Mouse (Mus musculus) G1E (cell line): ENCODE data around the gene Ddx25.

Experiments
- CTCF ChIP-seq: IDR thresholded peaks from 2 replicates; pipeline ENCODE4 v1.5.1; 2012; ENCODE audit warnings: low read depth, low read length, inconsistent platforms, mixed read lengths
- GATA1 ChIP-seq: IDR thresholded peaks from 2 replicates; pipeline ENCODE4 v1.6.1; 2012; ENCODE audit warnings: borderline replicate concordance, low read length, inconsistent platforms, mixed read lengths

DNA sequence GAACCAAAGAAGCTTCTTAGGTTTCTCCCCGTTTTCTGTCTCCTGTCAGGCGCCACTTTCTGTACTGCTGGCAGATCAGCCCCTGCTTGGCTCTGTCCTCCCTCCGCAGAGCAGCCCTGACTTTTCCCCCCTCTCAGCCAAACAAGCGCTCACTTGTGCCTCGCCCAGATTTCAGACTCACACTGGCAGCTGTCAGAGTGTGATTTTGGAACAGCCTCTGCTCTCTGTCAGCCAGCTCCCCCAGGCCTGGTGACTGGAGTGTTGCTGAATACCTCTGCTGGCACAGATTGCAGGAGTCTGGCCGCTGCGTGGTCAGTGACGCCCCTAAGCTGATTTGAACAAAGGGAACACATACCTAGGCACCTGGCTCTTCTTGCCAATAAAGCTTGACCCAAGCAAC, 50.1 kb downstream of the Ddx25 start:
- TF ChIP-seq CTCF (no peak), GATA1 (no peak)
